Mouse (Mus musculus): ENCODE results near the gene Olfr119. TPM values are rescaled to one million over a fixed set of nuclear protein-coding genes. Genes with fewer than 3 reads are reported as not detected.
"Not testable (repeated sequence)": the region's sequence is repeated elsewhere in the genome, so short reads cannot be mapped to it uniquely, and the experiment has no call there.

Olfr119 gene
- polyA plus RNA-seq (2015; fragmentation: Nextera tagmentation; extraction: Ambion mirVana), result not detected in 2 replicates

- H3K36me3 ChIP-seq (ENCODE audit: control insufficient read depth, insufficient read depth, low read length); H3K4me2 ChIP-seq (ENCODE audit: low read length); ATAC-seq; H3K4me1 ChIP-seq (ENCODE audit: control insufficient read depth, insufficient read depth, low read depth, low read length); H3K4me3 ChIP-seq (ENCODE audit: low read length); H3K9me3 ChIP-seq (ENCODE audit: control insufficient read depth, low read length); H3K27ac ChIP-seq (ENCODE audit: low read depth, low read length); H3K9ac ChIP-seq (ENCODE audit: low read depth, low read length); H3K27me3 ChIP-seq (replicated peaks; ENCODE audit: control insufficient read depth, insufficient read depth, low read length): not testable (repeated sequence)
- 78% methylated on average over 1 of the region's 1 CpGs for WGBS
Observed at GRCm38 (mm10) chr17:37696264-37696663, at the start of gene Olfr119. Gene Olfr119 (plus strand): TSS chr17:37696564.

GRCm38 (mm10) chr17:37663682-37664081 is 32.7 kb upstream of the Olfr119 start, which contains the start of gene Olfr117:
Gene Olfr117 (minus strand): TSS chr17:37663782.
- H3K36me3 ChIP-seq (ENCODE audit: control insufficient read depth, insufficient read depth, low read length), result no peaks in the 10 kb centered on the region
- WGBS, result 69% methylated on average over 1 of the region's 1 CpGs
- no peak within 1 kb of the TSS for H3K4me2 ChIP-seq (ENCODE audit: low read length)
- H3K4me3 ChIP-seq (ENCODE audit: low read length), result no peak within 1 kb of the TSS
- H3K4me1 ChIP-seq (ENCODE audit: control insufficient read depth, insufficient read depth, low read depth, low read length), result no peaks in the 10 kb centered on the region
- H3K9me3 ChIP-seq (ENCODE audit: control insufficient read depth, low read length), result no peaks in the 10 kb centered on the region
- H3K9ac ChIP-seq (ENCODE audit: low read depth, low read length), result no peak within 1 kb of the TSS
- H3K27me3 ChIP-seq (replicated peaks; ENCODE audit: control insufficient read depth, insufficient read depth, low read length), result no peaks in the 10 kb centered on the region
- no peak within 1 kb of the TSS for H3K27ac ChIP-seq (ENCODE audit: low read depth, low read length)
- no peak for ATAC-seq

- Histone ChIP-seq H3K4me1 (ENCODE audit: control insufficient read depth, insufficient read depth, low read depth, low read length) (no peaks in the 10 kb centered on the region), H3K27me3 (replicated peaks; ENCODE audit: control insufficient read depth, insufficient read depth, low read length) (no peaks in the 10 kb centered on the region), H3K9ac (ENCODE audit: low read depth, low read length) (no peak within 1 kb of the TSS), H3K36me3 (ENCODE audit: control insufficient read depth, insufficient read depth, low read length) (no peaks in the 10 kb centered on the region), H3K4me2 (ENCODE audit: low read length) (no peak within 1 kb of the TSS), H3K27ac (ENCODE audit: low read depth, low read length) (no peak within 1 kb of the TSS), H3K9me3 (ENCODE audit: control insufficient read depth, low read length) (no peaks in the 10 kb centered on the region), H3K4me3 (ENCODE audit: low read length) (no peak within 1 kb of the TSS)
- ATAC-seq, result no peak
- WGBS, result 63% methylated on average over 2 of the region's 2 CpGs
Observed at GRCm38 (mm10) chr17:37666688-37667087, 29.7 kb upstream of the Olfr119 start, which contains the start of gene Olfr118. Gene Olfr118 (plus strand): TSS chr17:37666988.

- 71% methylated on average over 1 of the region's 1 CpGs for WGBS
- Histone ChIP-seq H3K9me3 (ENCODE audit: control insufficient read depth, low read length) (no peaks in the 10 kb centered on the region), H3K27ac (ENCODE audit: low read depth, low read length) (no peak within 1 kb of the TSS), H3K4me1 (ENCODE audit: control insufficient read depth, insufficient read depth, low read depth, low read length) (no peaks in the 10 kb centered on the region), H3K9ac (ENCODE audit: low read depth, low read length) (no peak within 1 kb of the TSS), H3K27me3 (replicated peaks; ENCODE audit: control insufficient read depth, insufficient read depth, low read length) (no peaks in the 10 kb centered on the region), H3K36me3 (ENCODE audit: control insufficient read depth, insufficient read depth, low read length) (no peaks in the 10 kb centered on the region), H3K4me3 (ENCODE audit: low read length) (no peak within 1 kb of the TSS), H3K4me2 (ENCODE audit: low read length) (no peak within 1 kb of the TSS)
- no peak for ATAC-seq
Observed at GRCm38 (mm10) chr17:37721508-37721907, 25.1 kb downstream of the Olfr119 start, which contains the start of gene Olfr120. Gene Olfr120 (plus strand): TSS chr17:37721808.

GRCm38 (mm10) chr17:37738070-37738469 is 41.7 kb downstream of the Olfr119 start:
- Histone ChIP-seq H3K9me3 (ENCODE audit: control insufficient read depth, low read length) (no peaks in the 10 kb centered on the region), H3K4me1 (ENCODE audit: control insufficient read depth, insufficient read depth, low read depth, low read length) (no peaks in the 10 kb centered on the region), H3K9ac (ENCODE audit: low read depth, low read length) (no peak overlapping the region), H3K4me2 (ENCODE audit: low read length) (no peak overlapping the region), H3K27me3 (replicated peaks; ENCODE audit: control insufficient read depth, insufficient read depth, low read length) (no peaks in the 10 kb centered on the region), H3K4me3 (ENCODE audit: low read length) (no peak overlapping the region), H3K36me3 (ENCODE audit: control insufficient read depth, insufficient read depth, low read length) (no peaks in the 10 kb centered on the region), H3K27ac (ENCODE audit: low read depth, low read length) (no peak overlapping the region)
- WGBS, result 61% methylated on average over 7 of the region's 7 CpGs
- no peak for ATAC-seq

Other genes with a start within 250 kb of the Olfr119 start
- not detected in 2 replicates for gene Olfr109, start 237.6 kb upstream of the Olfr119 start, polyA plus RNA-seq (2015; fragmentation: Nextera tagmentation; extraction: Ambion mirVana)
- gene H2-M2, start 213.0 kb upstream of the Olfr119 start, polyA plus RNA-seq (2015; fragmentation: Nextera tagmentation; extraction: Ambion mirVana), result not detected in 2 replicates
- not detected in 2 replicates for gene Olfr110, start 204.1 kb upstream of the Olfr119 start, polyA plus RNA-seq (2015; fragmentation: Nextera tagmentation; extraction: Ambion mirVana)
- gene Olfr111, start 188.5 kb upstream of the Olfr119 start, polyA plus RNA-seq (2015; fragmentation: Nextera tagmentation; extraction: Ambion mirVana), result not detected in 2 replicates
- not detected in 2 replicates for gene Olfr112, start 127.1 kb upstream of the Olfr119 start, polyA plus RNA-seq (2015; fragmentation: Nextera tagmentation; extraction: Ambion mirVana)
- gene Olfr113, start 118.9 kb upstream of the Olfr119 start, polyA plus RNA-seq (2015; fragmentation: Nextera tagmentation; extraction: Ambion mirVana), result not detected in 2 replicates
- not detected in 2 replicates for gene Olfr114, start 103.8 kb upstream of the Olfr119 start, polyA plus RNA-seq (2015; fragmentation: Nextera tagmentation; extraction: Ambion mirVana)
- gene Olfr115, start 69.5 kb upstream of the Olfr119 start, polyA plus RNA-seq (2015; fragmentation: Nextera tagmentation; extraction: Ambion mirVana), result not detected in 2 replicates
- not detected in 2 replicates for gene Olfr116, start 69.4 kb upstream of the Olfr119 start, polyA plus RNA-seq (2015; fragmentation: Nextera tagmentation; extraction: Ambion mirVana)
- not detected in 2 replicates for gene Olfr117, start 32.8 kb upstream of the Olfr119 start, polyA plus RNA-seq (2015; fragmentation: Nextera tagmentation; extraction: Ambion mirVana)
- gene Olfr118, start 29.6 kb upstream of the Olfr119 start, polyA plus RNA-seq (2015; fragmentation: Nextera tagmentation; extraction: Ambion mirVana), result not detected in 2 replicates
- gene Olfr120, start 25.2 kb downstream of the Olfr119 start, polyA plus RNA-seq (2015; fragmentation: Nextera tagmentation; extraction: Ambion mirVana), result not detected in 2 replicates
- not detected in 2 replicates for gene Olfr121, start 52.3 kb downstream of the Olfr119 start, polyA plus RNA-seq (2015; fragmentation: Nextera tagmentation; extraction: Ambion mirVana)
- gene Olfr122, start 72.0 kb downstream of the Olfr119 start, polyA plus RNA-seq (2015; fragmentation: Nextera tagmentation; extraction: Ambion mirVana), result not detected in 2 replicates
- not detected in 2 replicates for gene Olfr123, start 97.0 kb downstream of the Olfr119 start, polyA plus RNA-seq (2015; fragmentation: Nextera tagmentation; extraction: Ambion mirVana)
- gene Olfr124, start 103.3 kb downstream of the Olfr119 start, polyA plus RNA-seq (2015; fragmentation: Nextera tagmentation; extraction: Ambion mirVana), result not detected in 2 replicates
- not detected in 2 replicates for gene Olfr125, start 136.4 kb downstream of the Olfr119 start, polyA plus RNA-seq (2015; fragmentation: Nextera tagmentation; extraction: Ambion mirVana)
- not detected in 2 replicates for gene Olfr126, start 150.9 kb downstream of the Olfr119 start, polyA plus RNA-seq (2015; fragmentation: Nextera tagmentation; extraction: Ambion mirVana)
- not detected in 2 replicates for gene Olfr127, start 203.9 kb downstream of the Olfr119 start, polyA plus RNA-seq (2015; fragmentation: Nextera tagmentation; extraction: Ambion mirVana)
- not detected in 2 replicates for gene Olfr128, start 224.0 kb downstream of the Olfr119 start, polyA plus RNA-seq (2015; fragmentation: Nextera tagmentation; extraction: Ambion mirVana)

Data from hindbrain, embryonic 16.5 days (tissue).